Mouse (Mus musculus) adrenal gland, postnatal 4 days (tissue): ENCODE measurements around the gene Gm43191. TPM values are rescaled to one million over a fixed set of nuclear protein-coding genes. Genes with fewer than 3 reads are reported as not detected.

Experiments used
- DNase-seq, 2 experiments: peaks; one replicate each; pipeline ENCODE4 v3.0.0; 2021 to 2022; ENCODE audit warnings: low spot score in 2 of 2, mixed read lengths in 2 of 2
- total RNA-seq, 2 experiments: library from RNA; stranded (reverse); gene quantifications; 2 replicates each; pipeline ENCODE4 v1.2.3; 2021

The Gm43191 gene
- total RNA-seq, 2 experiments from 2014 or later = 1.3 TPM; not detected in 1

GRCm38 (mm10) chr3:116631459-116631858, 49.6 kb downstream of the Gm43191 start:
- DNase-seq = no peak

GRCm38 (mm10) chr3:116622641-116623040, 58.4 kb downstream of the Gm43191 start:
- no peak for DNase-seq

- DNase-seq = no peak
Measured at GRCm38 (mm10) chr3:116620636-116621370, 60.3 kb downstream of the Gm43191 start.

GRCm38 (mm10) chr3:116618855-116619254, 62.2 kb downstream of the Gm43191 start:
- DNase-seq = no peak

GRCm38 (mm10) chr3:116615318-116616068, 65.6 kb downstream of the Gm43191 start:
- no peak for DNase-seq

GRCm38 (mm10) chr3:116614295-116614892, 66.7 kb downstream of the Gm43191 start, which contains the start of gene Trmt13:
Gene Trmt13 (minus strand): TSS chr3:116614587.
- DNase-seq = no peak

GRCm38 (mm10) chr3:116604570-116604969, 76.5 kb downstream of the Gm43191 start:
- DNase-seq = no peak

DNA sequence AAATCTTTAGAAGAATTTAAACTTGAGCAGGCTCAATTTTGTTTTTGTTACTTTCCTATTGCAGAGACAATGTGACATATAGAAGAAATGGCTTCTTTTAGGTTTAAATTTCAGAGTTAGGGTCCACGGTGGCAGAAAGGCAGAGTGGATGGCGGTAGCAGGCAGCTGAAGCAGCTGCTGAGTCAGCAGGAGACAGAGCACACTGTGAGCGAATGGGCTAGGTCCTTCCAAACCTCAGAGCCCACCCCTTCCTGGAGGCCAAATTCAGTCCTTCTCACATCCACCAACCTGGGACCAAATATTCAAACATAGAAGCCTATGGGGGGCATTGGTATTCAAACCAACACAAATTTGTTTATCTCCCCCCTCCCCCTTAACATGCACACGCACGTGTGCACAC, 79.3 kb downstream of the Gm43191 start:
- DNase-seq = no peak

- no peak for DNase-seq
Measured at GRCm38 (mm10) chr3:116601005-116601404, 80.1 kb downstream of the Gm43191 start.

- no peak for DNase-seq
Measured at GRCm38 (mm10) chr3:116599705-116600104, 81.4 kb downstream of the Gm43191 start.

DNA sequence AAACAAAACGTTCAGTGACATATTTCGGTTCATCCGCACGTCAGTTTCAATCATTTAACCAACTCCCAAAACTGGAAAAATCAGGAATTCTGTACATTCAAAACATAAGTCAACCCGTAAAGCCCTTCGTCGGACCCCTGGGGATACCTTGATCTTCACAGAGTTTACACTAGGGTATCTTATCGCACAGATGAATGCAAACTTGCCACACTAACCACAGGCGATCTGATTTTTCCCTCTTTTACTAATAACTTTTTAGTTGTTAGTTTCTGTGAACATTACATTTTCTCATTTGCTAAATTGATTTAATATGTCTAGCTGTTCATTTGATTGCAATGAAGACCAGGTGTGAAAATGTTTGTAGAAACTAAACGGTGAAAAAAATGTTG, 85.5 kb downstream of the Gm43191 start:
- DNase-seq = no peak

- DNase-seq = peak; percentile 96
Measured at GRCm38 (mm10) chr3:116594728-116595602, 86.1 kb downstream of the Gm43191 start, which contains the start of gene Sass6. Gene Sass6 (plus strand): TSS chr3:116594982.

- DNase-seq = peak in 1 of 2 experiments; percentile 18
Measured at GRCm38 (mm10) chr3:116594076-116594727, 86.9 kb downstream of the Gm43191 start.

Other genes starting within 250 kb of the Gm43191 start
- gene Rtca, start 173.1 kb downstream of the Gm43191 start, total RNA-seq = 10 to 100 TPM; 44.0 to 44.6 TPM
- gene Dbt, start 168.2 kb downstream of the Gm43191 start, total RNA-seq = 10 to 100 TPM; 48.8 to 57.3 TPM
- 1 to 10 TPM; 2.7 to 3.6 TPM for gene Lrrc39, start 118.3 kb downstream of the Gm43191 start, total RNA-seq
- gene Sass6, start 86.3 kb downstream of the Gm43191 start, total RNA-seq = 10 to 100 TPM in 1 of 2 experiments, 1 to 10 TPM in 1; 9.4 to 10.0 TPM
- 10 to 100 TPM; 19.5 to 23.2 TPM for gene Trmt13, start 66.7 kb downstream of the Gm43191 start, total RNA-seq
- 10 to 100 TPM; 54.5 to 58.8 TPM for gene Mfsd14a, start 18.6 kb downstream of the Gm43191 start, total RNA-seq
- 10 to 100 TPM; 30.9 to 32.5 TPM for gene Slc35a3, start 31.6 kb upstream of the Gm43191 start, total RNA-seq
- 10 to 100 TPM; 38.6 to 42.9 TPM for gene Agl, start 126.9 kb upstream of the Gm43191 start, total RNA-seq
- 10 to 100 TPM; 17.0 to 20.4 TPM for gene Frrs1, start 178.2 kb upstream of the Gm43191 start, total RNA-seq